Comparison of ENCODE assay signal across 29 mouse cellular contexts in genomic region chr10:58227798-58228197, GRCm38 (mm10). TPM values are rescaled to one million over a fixed set of nuclear protein-coding genes. Genes with fewer than 3 reads are reported as not detected.
A peak's percentile ranks its signal among the peaks of the same experiment; 100 is the strongest.
DNase-seq lines count a peak whose midpoint lies in the region; TF ChIP-seq lines count a peak whose summit lies in the region.
"Not testable (repeated sequence)": the region's sequence is repeated elsewhere in the genome, so short reads cannot be mapped to it uniquely, and the experiment has no call there.
"Had no signal": no experiment of that assay in that cellular context is flagged by ENCODE, and none has a peak within 500 bp of the region (broad histone marks: within the 10 kb centered on the region; RNA-seq: fewer than 3 reads in every experiment).

No protein-coding gene starts in this region.

- not testable (repeated sequence) for H3K9ac ChIP-seq in heart, adult 2 months (ENCODE audit: low read depth, low read length)

- not testable (repeated sequence) for TF ChIP-seq EP300 in heart, adult 2 months (IDR thresholded peaks at IDR 0.05; ENCODE audit: insufficient read depth, low read depth, low read length)

- H3K27ac ChIP-seq in heart, adult 2 months; kidney, adult 2 months (ENCODE audit: insufficient read depth, low read depth, low read length): not testable (repeated sequence)

- not testable (repeated sequence) for H3K79me2 ChIP-seq in heart, adult 2 months (replicated peaks; ENCODE audit: control insufficient read depth, insufficient read depth, low read length)

- H3K27me3 ChIP-seq in heart, adult 2 months (ENCODE audit: control insufficient read depth, insufficient read depth, low read length); kidney, adult 2 months (replicated peaks; ENCODE audit: control insufficient read depth, insufficient read depth, low read length): not testable (repeated sequence)

- WGBS in heart, adult 2 months: 76% methylated on average over 2 of the region's 6 CpGs
- WGBS in kidney, adult 2 months: 81% methylated on average over 2 of the region's 6 CpGs

- intact Hi-C loops in heart, adult 2 months (cut with DNase I): not testable (repeated sequence)

- not testable (repeated sequence) for H3K4me3 ChIP-seq in heart, adult 2 months; kidney, adult 2 months (ENCODE audit: insufficient read depth, low read depth, low read length)

- not testable (repeated sequence) for TF ChIP-seq CTCF in heart, adult 2 months (IDR thresholded peaks at IDR 0.05); kidney, adult 2 months (conservative IDR thresholded peaks at IDR 0.05; ENCODE audit: insufficient read depth, insufficient read length, low read depth, low read length)

- TF ChIP-seq POLR2A in heart, adult 2 months (IDR thresholded peaks at IDR 0.05; ENCODE audit: insufficient read depth, low read depth, low read length); kidney, adult 2 months (IDR thresholded peaks at IDR 0.05; ENCODE audit: low read depth, low read length): not testable (repeated sequence)

- not testable (repeated sequence) for H3K4me1 ChIP-seq in heart, adult 2 months (ENCODE audit: control insufficient read depth, insufficient read depth, low read length); kidney, adult 2 months (ENCODE audit: control insufficient read depth, insufficient read depth, low read length)

- not testable (repeated sequence) for H3K36me3 ChIP-seq in heart, adult 2 months (ENCODE audit: control insufficient read depth, insufficient read depth, low read length); kidney, adult 2 months (ENCODE audit: control insufficient read depth, insufficient read depth, low read length)

- peak; percentile 40 to 69 for DNase-seq in adrenal gland, adult (ENCODE audit: inconsistent age in 2 of 2, low spot score in 1 of 2)
- DNase-seq in cerebellum, adult 11-12 months: peak; percentile 46
- peak; percentile 49 to 67 for DNase-seq in heart, adult 2 months
- DNase-seq in kidney, adult 2 months: peak; percentile 40
- peak; percentile 63 to 72 for DNase-seq in lung, postnatal 4 days
- DNase-seq in spleen, adult 12 weeks (ENCODE audit: low spot score): peak; percentile 26
- DNase-seq in thymus, adult 18-20 months: peak; percentile 39 to 41
- DNase-seq in urinary bladder, postnatal 4 days (ENCODE audit: low spot score in 2 of 2): peak; percentile 76 to 85

RNA-seq across cellular contexts. Expression of gene AW822073, which starts 3.1 kb away (rescaled TPM):
- total RNA-seq in heart, adult 2 months (2021): not detected
- not detected in 2 replicates for polyA plus RNA-seq in heart, adult 2 months (2012; rRNA removed)
- polyA plus RNA-seq in kidney, adult 2 months (2012; rRNA removed): not detected in 2 replicates
- total RNA-seq: adrenal gland, adult 18-20 months; adrenal gland, postnatal 14 days; adrenal gland, postnatal 4 days; common myeloid progenitor, adult 5-6 weeks; forebrain, postnatal 0 days; gastrocnemius, adult 2 months; gastrocnemius, postnatal 14 days; gastrocnemius, postnatal 4 days; heart, adult 18-20 months; heart, postnatal 14 days had no signal
- polyA plus RNA-seq: activated CD4-positive, CD25-positive, alpha-beta regulatory T cell, adult 4 months; embryonic facial prominence, embryonic 12.5 days; embryonic facial prominence, embryonic 15.5 days; forebrain, embryonic 11.5 days; forebrain, embryonic 14.5 days; forebrain, postnatal 0 days; heart, embryonic 10.5 days; heart, embryonic 13.5 days; heart, embryonic 16.5 days; hindbrain, embryonic 10.5 days; hindbrain, embryonic 13.5 days; hindbrain, embryonic 16.5 days had no signal

RNA-seq across cellular contexts. Expression of gene Duxf3, which starts 4.7 kb away (rescaled TPM):
- not detected for total RNA-seq in heart, adult 2 months (2021)
- not detected in 2 replicates for polyA plus RNA-seq in heart, adult 2 months (2012; rRNA removed)
- polyA plus RNA-seq in kidney, adult 2 months (2012; rRNA removed): not detected in 2 replicates
- total RNA-seq: adrenal gland, adult 18-20 months; adrenal gland, postnatal 14 days; adrenal gland, postnatal 4 days; common myeloid progenitor, adult 5-6 weeks; gastrocnemius, adult 2 months; gastrocnemius, postnatal 14 days; gastrocnemius, postnatal 4 days; heart, adult 18-20 months; heart, postnatal 14 days had no signal
- polyA plus RNA-seq: embryonic facial prominence, embryonic 12.5 days; embryonic facial prominence, embryonic 15.5 days; forebrain, embryonic 11.5 days; forebrain, embryonic 14.5 days; forebrain, postnatal 0 days; heart, embryonic 10.5 days; heart, embryonic 13.5 days; hindbrain, embryonic 10.5 days; hindbrain, embryonic 13.5 days; hindbrain, embryonic 16.5 days had no signal

RNA-seq across cellular contexts. Expression of gene Gm4981, which starts 8.7 kb away (rescaled TPM):
- not detected for total RNA-seq in heart, adult 2 months (2021)
- not detected in 2 replicates for polyA plus RNA-seq in heart, adult 2 months (2012; rRNA removed)
- polyA plus RNA-seq in kidney, adult 2 months (2012; rRNA removed): not detected in 2 replicates
- total RNA-seq: adrenal gland, adult 18-20 months; adrenal gland, postnatal 14 days; adrenal gland, postnatal 4 days; common myeloid progenitor, adult 5-6 weeks; forebrain, postnatal 0 days; gastrocnemius, adult 2 months; gastrocnemius, postnatal 14 days; gastrocnemius, postnatal 4 days; heart, adult 18-20 months; heart, postnatal 14 days had no signal
- polyA plus RNA-seq: activated CD4-positive, CD25-positive, alpha-beta regulatory T cell, adult 4 months; embryonic facial prominence, embryonic 12.5 days; embryonic facial prominence, embryonic 15.5 days; forebrain, embryonic 11.5 days; forebrain, embryonic 14.5 days; forebrain, postnatal 0 days; heart, embryonic 13.5 days; heart, embryonic 16.5 days; hindbrain, embryonic 10.5 days; hindbrain, embryonic 13.5 days; hindbrain, embryonic 16.5 days had no signal

RNA-seq across cellular contexts. Expression of gene Gcc2, which starts 27.5 kb away (rescaled TPM):
- 10 to 100 TPM; 22.6 to 29.3 TPM for total RNA-seq in heart, adult 2 months (2021)
- polyA plus RNA-seq in heart, adult 2 months (2012; rRNA removed): 7.9 and 12.2 TPM in 2 replicates
- polyA plus RNA-seq in kidney, adult 2 months (2012; rRNA removed): 11.3 and 13.0 TPM in 2 replicates

Comparison
In these comparisons a context has a peak if more than half of its experiments do, and no peak if none do; other contexts are left out.
1. DNase-seq: peak in every context shown above with its lines; median percentile 80 in urinary bladder, postnatal 4 days; 68 in lung, postnatal 4 days; 58 in heart, adult 2 months; 54 in adrenal gland, adult; 46 in cerebellum, adult 11-12 months; 40 in kidney, adult 2 months; 40 in thymus, adult 18-20 months; 26 in spleen, adult 12 weeks.